Mouse (Mus musculus) intestine, postnatal 0 days (tissue): ENCODE measurements around the gene Dnajc21. TPM values are rescaled to one million over a fixed set of nuclear protein-coding genes. Genes with fewer than 3 reads are reported as not detected.

ENCODE experiments used
- ATAC-seq: fragments of 200-750 bp; cut with Nextera tagmentation; 2 replicates; pipeline ENCODE4 v1.8.0; 2017; ENCODE audit warnings: mild to moderate bottlenecking, moderate TSS enrichment, moderate library complexity
- H3K27ac ChIP-seq: fragments of 300-500 bp; sonication (generic); 2 replicates; pipeline ENCODE4 v1.5.1; 2014; ENCODE audit warnings: mild to moderate bottlenecking, low read depth, low read length, moderate library complexity
- H3K27me3 ChIP-seq: fragments of 300-500 bp; sonication (generic); replicated peaks from 2 replicates; pipeline ENCODE4 v1.6.1; 2014; ENCODE audit warnings: low read length, mixed read lengths; ENCODE audit not compliant: control insufficient read depth, insufficient read depth
- H3K36me3 ChIP-seq: fragments of 300-500 bp; sonication (generic); 2 replicates; pipeline ENCODE4 v1.6.1; 2014; ENCODE audit warnings: mild to moderate bottlenecking, moderate library complexity; ENCODE audit not compliant: control insufficient read depth, insufficient read depth
- H3K4me1 ChIP-seq: fragments of 300-500 bp; sonication (generic); replicated peaks from 2 replicates; pipeline ENCODE4 v1.6.1; 2014; ENCODE audit warnings: antibody characterized with exemption, low read length, mixed read lengths; ENCODE audit not compliant: control insufficient read depth, insufficient read depth
- H3K4me2 ChIP-seq: fragments of 300-500 bp; sonication (generic); replicated peaks from 2 replicates; pipeline ENCODE4 v1.6.1; 2014; ENCODE audit warnings: low read depth, mild to moderate bottlenecking, moderate library complexity
- H3K4me3 ChIP-seq: fragments of 300-500 bp; sonication (generic); 2 replicates; pipeline ENCODE4 v1.5.1; 2014; ENCODE audit warnings: low read depth, low read length
- H3K9ac ChIP-seq: fragments of 300-500 bp; sonication (generic); 2 replicates; pipeline ENCODE4 v1.6.1; 2014; ENCODE audit warnings: mild to moderate bottlenecking, low read depth, low read length
- H3K9me3 ChIP-seq: fragments of 300-500 bp; sonication (generic); 2 replicates; pipeline ENCODE4 v1.6.1; 2016; ENCODE audit warnings: mixed run types; ENCODE audit not compliant: control insufficient read depth
- CTCF ChIP-seq: sonication (generic); IDR thresholded peaks from 2 replicates; pipeline ENCODE4 v1.5.1; 2016; ENCODE audit warnings: low read depth, mild to moderate bottlenecking, control low read depth, antibody characterized with exemption, moderate library complexity
- WGBS: fragments of 180-500 bp; shearing (Covaris S2); extraction: QIAGEN DNeasy Blood & Tissue Kit; methylation state at CpG from one replicate; pipeline ENCODE4 v1.1.7; 2014; 5-methylcytosine and 5-hydroxymethylcytosine counted together
- polyA plus RNA-seq: library from polyadenylated mRNA; unstranded; fragments of >200 nt; fragmentation: Nextera tagmentation; extraction: Ambion mirVana; gene quantifications from 2 replicates; pipeline ENCODE4 v1.2.1, GENCODE M21; 2015

The Dnajc21 gene
- polyA plus RNA-seq, 1 experiment from 2014 or later, result 9.3 TPM

DNA sequence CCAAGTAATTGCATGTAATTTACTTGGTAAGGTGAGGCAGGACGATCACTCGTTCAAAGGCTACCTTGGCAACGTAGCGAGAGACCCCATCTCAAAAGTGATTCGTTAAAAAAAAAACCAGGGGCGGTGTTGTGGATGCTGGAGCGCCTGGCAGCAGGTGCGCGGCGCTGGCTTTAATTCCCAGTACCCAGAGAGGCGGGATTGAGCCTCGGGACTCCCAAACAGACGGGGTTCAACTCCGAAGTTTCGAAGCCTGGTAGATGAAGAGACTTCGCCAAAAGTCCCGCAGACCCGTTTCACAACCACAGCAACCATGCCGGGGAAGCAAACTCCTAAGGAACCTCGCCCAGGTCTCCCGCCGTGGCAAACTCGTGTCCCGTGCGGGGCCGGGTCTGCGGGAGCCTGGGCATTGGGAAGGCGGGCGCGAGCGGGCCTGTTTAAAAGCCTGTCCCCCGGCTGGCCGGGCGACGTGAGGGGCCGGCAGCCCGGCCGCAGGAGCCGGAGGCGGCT, 620 bp downstream of the Dnajc21 start:
- Histone ChIP-seq H3K9ac (peak overlapping the region; percentile 82), H3K36me3 (no peaks in the 10 kb centered on the region), H3K27ac (peak overlapping the region; percentile 87), H3K4me3 (peak overlapping the region; percentile 85), H3K27me3 (no peaks in the 10 kb centered on the region), H3K4me1 (0 out of 2 replicates have a peak, but pooled peaks cover 3% of the 10 kb centered on the region), H3K9me3 (no peaks in the 10 kb centered on the region), H3K4me2 (peak overlapping the region; percentile 93)
- under 1% methylated on average over 40 of the region's 40 CpGs for WGBS
- TF ChIP-seq CTCF, result no peak
- ATAC-seq, result peak; percentile 2; the same call in 1 of the 2 replicates

DNA sequence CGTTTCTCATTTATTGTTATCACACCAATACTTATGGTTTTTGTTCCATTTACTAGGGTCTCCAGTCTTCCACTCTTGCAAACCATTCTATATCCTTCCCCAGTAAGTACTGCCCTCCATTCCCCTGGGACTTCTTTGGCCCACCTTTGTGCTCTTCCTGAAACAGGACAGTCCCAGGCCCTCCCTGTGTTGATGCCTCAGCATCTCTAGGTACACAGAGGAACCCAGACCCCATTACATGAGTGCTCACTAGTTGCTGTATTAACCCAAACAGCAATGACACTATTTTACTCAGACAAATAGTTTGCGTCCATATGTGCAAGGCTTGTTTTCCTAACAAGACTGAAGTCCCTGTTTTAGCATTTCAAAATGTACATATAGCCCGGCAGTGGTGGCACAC, 1.6 kb downstream of the Dnajc21 start:
- no peak for TF ChIP-seq CTCF
- 0 out of 2 replicates have a peak, but pooled peaks cover 3% of the 10 kb centered on the region for H3K4me1 ChIP-seq
- ATAC-seq, result no peak
- H3K4me2 ChIP-seq, result no peak overlapping the region
- H3K36me3 ChIP-seq, result no peaks in the 10 kb centered on the region
- no peak overlapping the region for H3K27ac ChIP-seq
- H3K9me3 ChIP-seq, result no peaks in the 10 kb centered on the region
- 72% methylated on average over 3 of the region's 3 CpGs for WGBS
- H3K27me3 ChIP-seq, result no peaks in the 10 kb centered on the region
- no peak overlapping the region for H3K4me3 ChIP-seq
- H3K9ac ChIP-seq, result no peak overlapping the region

DNA sequence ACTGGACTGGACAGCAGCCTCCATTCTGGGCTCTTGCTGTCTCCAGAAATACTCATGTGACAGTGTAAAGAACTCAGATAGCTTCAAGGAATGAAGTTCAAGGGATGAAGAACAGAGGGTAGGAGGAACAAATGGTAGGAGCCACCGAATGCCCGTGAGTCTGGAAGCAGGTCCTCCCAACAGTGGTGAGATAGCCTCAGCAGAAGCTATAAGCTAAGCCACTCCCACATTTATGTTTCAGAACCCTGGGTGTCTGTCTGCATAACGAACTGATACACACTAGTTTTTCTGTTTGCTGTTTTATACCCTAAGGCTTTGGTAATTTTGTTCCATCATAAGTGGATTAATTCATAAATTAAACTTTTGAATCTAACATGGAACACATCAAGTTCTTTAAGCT, 5.6 kb downstream of the Dnajc21 start:
- Histone ChIP-seq H3K9ac (no peak overlapping the region), H3K27me3 (no peaks in the 10 kb centered on the region), H3K9me3 (no peaks in the 10 kb centered on the region), H3K36me3 (peaks cover 23% of the 10 kb centered on the region), H3K4me3 (no peak overlapping the region), H3K4me2 (no peak overlapping the region), H3K4me1 (0 out of 2 replicates have a peak, but pooled peaks cover 3% of the 10 kb centered on the region), H3K27ac (no peak overlapping the region)
- WGBS, result 90% methylated on average over 3 of the region's 3 CpGs
- TF ChIP-seq CTCF, result no peak
- no peak for ATAC-seq

- 83% methylated on average over 5 of the region's 5 CpGs for WGBS
- no peak for TF ChIP-seq CTCF
- H3K9ac ChIP-seq, result no peak overlapping the region
- H3K27me3 ChIP-seq, result no peaks in the 10 kb centered on the region
- H3K4me3 ChIP-seq, result no peak overlapping the region
- H3K27ac ChIP-seq, result no peak overlapping the region
- peaks cover 24% of the 10 kb centered on the region for H3K36me3 ChIP-seq
- no peak overlapping the region for H3K4me2 ChIP-seq
- no peaks in the 10 kb centered on the region for H3K9me3 ChIP-seq
- H3K4me1 ChIP-seq, result no peaks in the 10 kb centered on the region
- ATAC-seq, result no peak
Measured at GRCm38 (mm10) chr15:10463555-10463954, 6.8 kb downstream of the Dnajc21 start.

- H3K9me3 ChIP-seq, result no peaks in the 10 kb centered on the region
- ATAC-seq, result no peak
- no peak overlapping the region for H3K4me2 ChIP-seq
- H3K27ac ChIP-seq, result no peak overlapping the region
- no peak for TF ChIP-seq CTCF
- H3K4me1 ChIP-seq, result no peaks in the 10 kb centered on the region
- peaks cover 29% of the 10 kb centered on the region for H3K36me3 ChIP-seq
- no peak overlapping the region for H3K9ac ChIP-seq
- 83% methylated on average over 12 of the region's 12 CpGs for WGBS
- H3K27me3 ChIP-seq, result no peaks in the 10 kb centered on the region
- H3K4me3 ChIP-seq, result no peak overlapping the region
Measured at GRCm38 (mm10) chr15:10460986-10461385, 9.3 kb downstream of the Dnajc21 start.

- no peak for TF ChIP-seq CTCF
- Histone ChIP-seq H3K36me3 (peaks cover 32% of the 10 kb centered on the region), H3K4me2 (no peak overlapping the region), H3K4me3 (no peak overlapping the region), H3K27ac (no peak overlapping the region), H3K9ac (no peak overlapping the region), H3K4me1 (no peaks in the 10 kb centered on the region), H3K27me3 (no peaks in the 10 kb centered on the region), H3K9me3 (no peaks in the 10 kb centered on the region)
- no peak for ATAC-seq
- 80% methylated on average over 3 of the region's 3 CpGs for WGBS
Measured at GRCm38 (mm10) chr15:10447102-10447501, 23.2 kb downstream of the Dnajc21 start.

DNA sequence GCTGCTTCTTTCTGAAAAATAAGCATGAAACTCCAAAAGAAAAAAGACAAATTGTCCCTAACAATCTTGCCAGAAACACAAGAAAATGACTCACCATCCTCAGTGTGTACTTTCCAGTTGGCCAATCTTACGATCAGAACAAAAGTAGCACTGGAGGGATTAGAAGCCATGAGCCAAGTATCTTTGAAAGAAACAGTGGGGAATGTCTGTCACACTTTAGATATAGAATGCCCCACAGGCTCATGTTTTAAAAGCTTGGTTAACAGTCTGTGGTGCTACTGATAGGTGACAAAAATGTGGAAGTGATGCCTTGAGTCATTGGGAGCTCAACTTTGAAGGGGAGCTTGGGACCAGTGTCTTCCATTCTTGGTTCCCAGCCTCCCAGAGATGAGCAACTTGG, 28.0 kb downstream of the Dnajc21 start:
- no peak for TF ChIP-seq CTCF
- Histone ChIP-seq H3K4me2 (no peak overlapping the region), H3K27ac (no peak overlapping the region), H3K9me3 (no peaks in the 10 kb centered on the region), H3K9ac (no peak overlapping the region), H3K36me3 (peaks cover 9% of the 10 kb centered on the region), H3K4me3 (no peak overlapping the region), H3K4me1 (no peaks in the 10 kb centered on the region), H3K27me3 (no peaks in the 10 kb centered on the region)
- 85% methylated on average over 1 of the region's 1 CpGs for WGBS
- no peak for ATAC-seq
